Mouse (Mus musculus) heart, adult 18-20 months (tissue): Measurements from ENCODE around the gene Ccdc125. TPM values are rescaled to one million over a fixed set of nuclear protein-coding genes. Genes with fewer than 3 reads are reported as not detected.

Source experiments
- DNase-seq, 2 experiments: peaks; one replicate each; pipeline ENCODE4 v3.0.0; 2021 to 2022; ENCODE audit warnings: mixed read lengths in 1 of 2
- long read RNA-seq, 2 experiments: library from polyadenylated mRNA; stranded (forward); transcript quantifications; one replicate each; pipeline ENCODE4 v2.0.0; 2021
- total RNA-seq, 2 experiments: library from RNA; stranded (reverse); gene quantifications; 2 replicates each; pipeline ENCODE4 v1.2.3; 2021

The Ccdc125 gene
- under 1 TPM; 0.17 to 0.46 TPM for total RNA-seq
- long read RNA-seq, experiment 1, partial matches to known transcripts = 0 of 1 reads
- long read RNA-seq, experiment 1, other reads (novel, unspliced or antisense) = 0 of 1 reads
- long read RNA-seq, experiment 2 = 0 reads

DNA sequence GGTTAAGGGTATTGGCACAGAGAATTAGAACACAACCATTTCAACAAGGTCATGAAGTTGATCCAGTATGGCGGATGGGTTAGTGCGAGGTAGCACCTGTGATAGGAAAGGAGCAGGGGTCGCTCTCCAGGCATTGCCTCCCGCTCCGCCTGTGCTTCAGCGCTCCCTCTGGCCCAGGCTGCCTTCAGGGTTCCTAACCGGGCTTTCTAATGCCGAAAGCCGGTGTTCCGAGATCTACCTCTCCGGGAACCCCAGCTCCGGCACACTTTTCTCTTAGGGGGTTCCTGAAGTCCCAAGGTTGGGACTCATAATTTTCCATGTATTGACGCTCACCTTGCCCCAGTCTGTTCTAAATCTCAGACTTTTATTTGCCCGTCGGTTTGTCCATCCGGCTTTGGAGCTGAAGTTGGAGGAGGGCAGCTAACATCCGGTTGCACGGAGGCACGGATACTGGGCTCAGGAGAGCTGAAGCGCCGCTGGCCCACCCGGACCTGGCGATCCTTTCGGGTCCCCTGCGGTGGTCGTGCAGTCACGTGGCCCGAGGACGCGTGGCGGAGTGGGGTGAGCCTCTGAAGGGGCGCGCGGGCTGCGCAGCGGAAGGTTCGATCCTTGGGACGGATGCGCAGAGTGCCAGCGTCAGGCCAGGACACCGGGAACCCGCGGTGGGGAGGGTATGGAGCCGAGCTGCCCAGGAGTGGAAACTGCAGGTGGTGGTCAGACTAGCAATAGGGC, at the start of gene Ccdc125:
Ccdc125 (plus strand) TSS at position 427 of the 732 bp plus-strand sequence.
- peak; percentile 17 to 36 for DNase-seq

DNA sequence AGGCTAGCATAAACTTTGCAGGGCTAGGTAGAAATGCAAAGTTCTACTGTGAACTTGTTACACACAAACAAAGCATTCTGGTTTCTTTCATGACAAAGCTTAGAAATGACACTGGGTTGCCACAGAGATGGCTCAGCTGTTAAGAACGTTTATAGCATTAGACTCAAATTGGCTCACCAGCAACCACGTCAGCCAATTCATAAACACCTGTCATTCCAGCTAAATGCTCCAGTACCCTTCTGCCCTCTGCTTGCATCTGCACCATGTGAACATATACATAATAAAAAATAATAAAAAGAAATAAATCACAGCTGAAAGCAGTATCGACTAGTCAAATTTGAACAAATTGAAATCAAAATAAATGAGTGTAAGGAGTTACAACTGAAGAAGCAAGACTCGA, 47.3 kb upstream of the Ccdc125 start:
- DNase-seq = no peak

DNA sequence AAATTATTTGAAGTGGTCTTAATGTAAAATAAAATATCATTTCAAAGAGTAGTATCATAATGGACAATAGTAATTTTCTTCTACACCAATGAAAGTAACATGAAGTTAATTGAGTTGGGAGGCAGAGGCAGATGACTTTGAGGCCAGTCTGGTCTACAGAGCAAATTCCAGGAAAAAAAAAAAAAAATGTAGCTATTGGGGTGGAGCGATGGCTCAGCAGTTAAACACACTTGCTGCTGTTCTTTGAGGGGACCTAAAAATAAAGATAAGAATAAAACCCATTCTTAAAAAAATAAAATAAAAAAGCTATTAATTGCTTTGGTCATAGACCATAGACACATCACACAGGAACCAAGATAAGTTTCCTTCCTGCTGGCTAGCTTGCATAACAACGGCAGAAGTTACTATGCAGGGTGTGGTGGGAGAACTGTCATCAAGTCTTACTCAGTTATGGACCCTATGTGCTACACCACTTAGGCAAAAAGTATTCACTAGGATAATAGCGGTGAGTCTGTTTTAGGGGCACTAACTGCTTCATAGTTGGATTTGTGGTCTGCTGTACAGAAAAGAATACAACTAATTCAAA, 35.3 kb upstream of the Ccdc125 start:
- no peak for DNase-seq

DNA sequence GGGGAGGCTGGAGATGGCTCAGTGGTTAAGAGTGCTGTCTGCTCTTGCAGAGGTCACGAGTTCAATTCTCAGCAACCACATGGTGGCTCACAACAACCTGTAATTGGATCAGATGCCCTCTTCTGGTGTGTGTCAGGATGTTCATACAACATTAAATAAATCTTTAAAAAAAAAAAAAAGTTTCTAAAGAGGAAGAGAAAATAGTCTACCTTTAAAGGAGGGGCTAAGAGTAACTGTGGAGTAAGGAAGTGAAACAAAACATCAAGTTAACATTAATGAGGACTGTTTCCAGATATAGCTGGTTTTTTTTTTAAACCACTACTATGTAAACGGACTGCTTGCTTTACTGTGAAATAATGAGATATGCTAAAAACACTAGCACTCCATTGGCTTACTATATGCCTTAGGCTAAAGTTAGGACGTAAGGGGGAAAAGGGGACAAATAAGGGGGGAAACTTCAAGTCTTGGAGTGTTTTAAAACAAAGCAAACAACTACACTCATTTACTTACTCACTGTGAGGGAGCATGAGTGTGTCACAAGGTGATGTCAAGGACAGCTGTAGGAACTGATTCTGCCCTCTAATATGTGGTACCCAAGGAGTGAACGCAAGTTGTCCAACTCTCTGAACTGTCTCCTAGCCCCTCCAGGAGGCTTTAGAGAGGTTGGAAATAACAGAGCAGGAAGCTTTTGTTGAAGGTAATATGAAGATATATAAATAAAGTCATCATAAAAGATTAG, 26.9 kb upstream of the Ccdc125 start:
- no peak for DNase-seq

DNA sequence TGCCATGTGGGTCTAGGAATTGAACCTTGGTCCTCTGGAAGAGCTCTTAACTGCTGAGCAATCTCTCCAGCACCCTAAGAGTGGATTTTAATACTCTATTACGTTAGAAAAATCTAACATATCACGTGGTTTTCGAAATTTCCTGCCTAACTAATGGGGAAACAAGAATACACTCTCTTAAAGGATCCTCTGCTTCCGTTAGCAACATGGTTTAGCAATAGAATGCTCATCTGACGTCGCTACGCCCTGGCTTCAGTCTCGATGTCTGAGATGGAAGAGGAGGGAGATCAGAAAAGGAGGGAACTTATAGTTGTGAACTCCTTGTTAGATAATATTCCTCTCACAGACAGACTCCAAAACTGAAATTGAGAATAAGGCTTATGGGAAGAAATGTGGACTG, 21.3 kb upstream of the Ccdc125 start:
- no peak for DNase-seq

DNA sequence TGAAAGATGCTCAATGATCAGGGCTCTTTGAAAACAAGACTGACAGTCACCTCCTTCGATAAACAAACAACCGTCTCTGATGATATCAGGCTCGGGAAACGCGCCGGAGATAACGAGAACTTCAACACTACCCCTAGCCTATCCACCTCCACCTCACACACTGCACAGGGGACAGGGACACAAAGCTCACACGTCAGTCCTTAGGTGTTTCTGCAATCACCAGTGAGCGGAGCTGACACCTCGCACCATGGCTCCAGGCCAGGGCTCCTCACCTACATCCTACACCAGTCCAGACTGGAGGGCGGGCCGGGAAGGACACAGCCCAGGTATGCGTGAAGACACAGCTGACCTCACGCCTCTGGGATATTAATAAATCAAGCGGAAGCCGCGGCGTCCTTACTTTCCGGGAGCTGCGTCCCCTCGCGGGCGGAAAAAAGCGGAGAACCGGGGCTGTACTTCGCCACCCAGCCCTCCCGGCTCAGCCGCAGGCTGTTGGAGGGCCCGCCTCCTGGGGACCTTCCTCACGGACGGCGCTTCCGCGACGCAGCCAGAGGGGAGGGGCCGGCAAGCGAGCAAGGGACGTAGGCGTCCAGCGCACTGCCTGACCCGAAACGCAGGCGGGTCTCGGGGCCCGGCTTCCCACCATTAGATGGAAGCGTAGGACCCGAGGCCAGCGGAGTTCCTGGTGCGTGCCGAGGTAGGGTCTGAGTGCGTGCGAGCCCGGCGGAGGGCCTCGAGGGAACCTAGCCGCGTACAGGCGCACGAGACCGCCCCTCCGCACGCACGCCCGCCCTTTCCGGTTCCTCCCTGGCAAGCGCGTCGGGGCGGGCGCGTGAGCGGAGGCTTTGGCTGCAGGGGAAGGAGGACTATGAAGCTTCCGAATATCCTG, 18.7 kb upstream of the Ccdc125 start, which contains the start of the genes Ak6 and Rad17:
Ak6 (plus strand) TSS at position 430 of the 889 bp plus-strand sequence.
Rad17 (minus strand) TSS at position 502 of the 889 bp plus-strand sequence.
- peak; percentile 95 to 98 for DNase-seq

DNA sequence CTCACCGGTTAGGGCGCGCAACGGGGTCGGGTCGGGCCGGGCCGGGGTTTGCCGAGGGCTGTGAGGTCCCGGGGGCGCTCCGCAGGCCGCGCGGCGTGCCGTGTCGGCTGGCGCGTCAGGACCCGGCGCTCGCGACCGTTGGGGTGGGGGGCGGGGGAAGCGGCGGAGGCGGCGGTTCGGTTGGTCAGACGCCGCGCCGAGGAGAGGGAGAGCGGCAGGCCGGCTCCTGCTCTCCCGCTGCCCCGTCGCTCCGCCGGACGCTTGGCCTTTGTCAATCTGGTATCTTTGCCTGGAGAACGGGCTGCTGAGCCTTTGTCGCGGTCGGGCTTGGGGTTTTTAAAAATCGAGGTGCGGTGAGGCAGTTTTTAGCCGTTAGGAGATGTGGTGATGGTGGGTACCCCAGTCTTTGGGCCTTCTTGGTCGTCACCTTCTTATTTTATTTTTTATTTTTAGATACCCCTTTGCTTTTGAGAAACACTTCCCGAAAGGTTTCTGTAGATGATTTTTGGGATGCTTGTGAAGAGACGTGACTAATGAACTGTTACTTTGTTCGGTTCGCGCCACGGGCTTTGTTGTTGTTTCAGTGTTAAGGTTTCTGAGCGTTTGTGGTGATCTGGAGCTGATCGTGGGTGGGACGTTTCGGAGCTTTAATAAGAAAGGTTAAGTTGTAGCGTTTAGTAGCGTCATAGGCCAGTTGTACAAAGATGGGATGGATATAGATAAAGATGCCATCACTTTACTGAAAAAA, 17.9 kb upstream of the Ccdc125 start, which contains the start of gene Taf9:
Taf9 (plus strand) TSS at position 141 of the 748 bp plus-strand sequence.
- DNase-seq = no peak

DNA sequence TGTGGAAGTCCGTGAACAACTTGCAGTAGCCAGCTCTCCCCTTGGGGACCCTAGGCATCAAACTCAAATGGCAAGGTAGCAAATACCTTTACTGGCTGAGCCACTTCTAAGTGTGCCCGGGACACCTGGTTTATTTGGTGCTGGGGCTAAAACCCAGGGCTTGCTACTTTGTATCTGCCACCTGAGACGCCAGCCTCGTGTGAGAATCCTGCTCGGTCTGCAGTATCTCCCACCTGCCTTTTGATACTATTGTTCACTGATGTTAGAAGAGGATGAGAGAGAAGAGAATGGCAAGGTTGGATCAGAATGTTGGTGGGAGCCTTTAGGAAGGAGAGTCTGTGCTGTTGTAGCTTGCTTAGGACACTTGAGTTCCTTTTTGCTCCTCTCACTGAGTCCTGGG, 11.4 kb upstream of the Ccdc125 start:
- no peak for DNase-seq

DNA sequence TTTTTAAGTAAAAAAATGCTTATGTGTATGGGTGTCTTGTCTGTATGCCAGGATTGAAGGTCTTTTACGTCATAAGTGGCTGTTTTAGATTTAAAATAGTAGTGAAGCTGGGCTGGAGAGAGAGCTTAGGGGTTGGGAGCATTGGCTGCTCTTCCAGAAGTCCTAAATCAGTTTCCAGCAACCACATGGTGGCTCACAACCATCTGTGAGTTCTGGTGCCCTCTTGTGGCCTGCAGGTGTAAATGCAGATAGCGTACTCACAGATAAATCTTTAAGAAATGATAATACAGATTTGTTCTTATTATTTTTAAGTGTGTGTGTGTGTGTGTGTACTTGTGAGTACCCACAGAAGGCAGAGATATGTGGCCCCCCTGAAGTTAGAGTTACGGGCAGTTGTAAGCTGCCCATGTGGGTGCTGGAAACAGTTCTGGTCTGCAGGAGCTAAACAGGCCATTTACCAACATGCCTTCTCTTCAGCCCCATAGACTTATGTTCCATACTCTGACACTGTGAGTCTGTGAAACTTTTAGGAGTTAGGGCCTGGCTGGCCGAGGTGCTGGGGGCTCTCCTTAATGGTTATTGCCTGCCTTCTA, 9.6 kb upstream of the Ccdc125 start:
- DNase-seq = peak; percentile 46 to 67

DNA sequence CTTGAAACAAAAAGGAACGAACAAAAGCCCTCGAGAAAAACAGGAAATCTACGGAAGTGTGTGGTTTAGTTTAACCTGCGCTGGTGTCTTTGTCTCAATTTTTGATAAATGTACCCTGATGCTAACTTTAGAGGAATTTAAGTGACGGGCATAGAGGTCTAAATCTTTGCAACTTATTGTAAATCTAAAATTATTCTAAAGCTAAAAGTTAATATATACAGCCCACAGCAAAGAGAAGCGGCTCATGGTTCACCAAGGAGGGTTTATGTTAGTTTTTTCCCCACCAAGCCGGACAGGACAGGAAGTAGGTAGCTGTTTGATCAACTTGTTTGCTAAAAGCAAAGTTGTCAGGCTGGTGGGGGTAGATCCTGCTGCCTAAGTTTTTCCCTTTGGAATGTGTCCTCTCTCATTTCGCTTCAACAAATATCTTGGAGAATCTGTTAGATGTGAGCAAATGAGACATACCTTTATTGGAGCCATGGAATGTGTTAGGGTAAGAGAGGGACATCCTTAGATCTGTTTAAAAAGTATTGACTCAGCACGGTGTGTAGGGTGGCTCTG, 744 bp downstream of the Ccdc125 start:
- no peak for DNase-seq

DNA sequence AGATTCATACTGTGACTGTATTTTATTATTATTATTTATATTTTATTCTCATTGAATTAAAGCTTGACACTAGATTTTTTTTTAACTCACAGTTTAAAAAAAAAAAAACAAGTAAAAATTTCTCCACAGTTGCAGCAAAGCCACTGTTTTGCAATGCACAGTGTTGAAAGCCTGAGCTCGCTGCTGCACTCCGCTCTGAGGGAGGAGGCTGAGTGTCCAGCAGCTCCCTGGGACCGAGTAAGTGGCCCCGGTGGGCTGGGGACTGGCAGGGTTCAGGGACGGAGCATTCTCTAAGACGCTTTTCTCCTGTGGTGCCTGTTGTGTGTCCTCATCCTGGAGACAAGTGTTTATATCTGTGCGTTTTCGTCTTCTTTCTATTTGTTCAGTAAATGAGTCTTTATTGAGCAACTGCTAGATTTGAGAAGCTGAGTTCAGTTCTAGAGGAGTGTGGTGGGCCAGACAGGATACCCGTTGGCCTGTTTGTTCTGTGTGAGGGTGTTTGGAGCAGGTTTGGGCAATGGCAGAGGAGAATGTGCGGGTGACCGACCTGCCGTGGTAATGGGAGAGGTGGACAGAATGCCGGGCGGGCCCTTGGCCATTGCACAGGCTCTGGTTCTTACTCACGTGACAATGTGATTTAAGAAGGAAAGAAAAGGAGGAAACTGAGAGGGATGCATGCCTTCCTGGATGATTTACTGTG, 6.6 kb downstream of the Ccdc125 start:
- no peak for DNase-seq

DNA sequence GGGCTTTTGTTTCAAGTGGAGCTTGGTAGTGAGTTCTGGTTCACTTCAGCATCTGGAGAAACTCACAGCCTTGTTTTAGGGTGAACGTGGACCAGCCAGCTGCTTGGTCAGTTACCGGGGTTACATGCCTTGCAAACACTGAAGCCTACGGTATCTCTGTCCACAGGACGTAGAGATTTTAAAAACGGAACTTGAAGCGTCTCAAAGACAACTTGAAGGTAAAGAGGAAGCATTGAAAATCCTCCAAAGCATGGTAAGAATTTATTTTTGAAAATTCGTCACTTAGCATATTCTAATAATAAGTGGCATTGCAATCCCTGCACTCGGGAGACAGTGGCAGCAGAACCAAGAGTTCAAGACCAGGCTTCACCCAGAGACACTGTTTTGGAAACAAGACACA, 12.1 kb downstream of the Ccdc125 start:
- DNase-seq = no peak

DNA sequence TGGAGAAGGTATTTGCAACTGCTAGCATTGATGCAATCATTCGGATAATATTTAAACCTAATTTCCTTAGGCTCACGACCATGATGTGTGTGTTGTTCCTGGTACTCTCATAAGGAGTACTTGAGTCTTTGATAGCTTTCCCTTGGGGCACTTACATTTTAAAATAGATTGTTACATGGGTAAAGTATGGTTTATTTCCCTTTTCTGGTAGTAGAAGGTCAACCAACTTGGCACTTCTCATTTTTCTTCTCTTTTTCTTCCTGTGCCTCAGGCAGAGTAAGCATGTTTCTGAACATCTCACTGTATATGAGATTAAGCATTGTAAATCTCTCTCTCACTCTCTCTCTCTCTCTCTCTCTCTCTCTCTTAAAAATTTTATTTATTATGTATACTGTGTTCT, 13.3 kb downstream of the Ccdc125 start:
- no peak for DNase-seq

DNA sequence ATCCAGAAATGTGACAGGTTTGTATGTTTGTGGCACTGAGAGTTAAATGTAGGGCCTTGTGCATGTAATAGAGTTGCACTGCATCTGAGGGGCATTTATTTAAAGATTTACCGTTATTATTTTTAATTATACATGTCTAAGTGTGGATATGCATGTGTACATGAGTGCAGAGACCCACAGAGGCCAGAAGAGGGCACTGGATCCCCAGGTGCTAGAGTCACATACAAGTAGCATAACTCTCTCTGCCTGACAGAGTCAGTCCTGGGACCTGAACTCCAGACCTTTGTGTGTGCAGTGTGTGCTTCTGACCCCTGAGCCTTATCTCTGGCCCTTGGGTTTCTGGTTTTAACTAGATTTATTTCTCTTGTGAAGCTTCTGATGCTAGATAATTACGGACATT, 14.8 kb downstream of the Ccdc125 start:
- DNase-seq = no peak

DNA sequence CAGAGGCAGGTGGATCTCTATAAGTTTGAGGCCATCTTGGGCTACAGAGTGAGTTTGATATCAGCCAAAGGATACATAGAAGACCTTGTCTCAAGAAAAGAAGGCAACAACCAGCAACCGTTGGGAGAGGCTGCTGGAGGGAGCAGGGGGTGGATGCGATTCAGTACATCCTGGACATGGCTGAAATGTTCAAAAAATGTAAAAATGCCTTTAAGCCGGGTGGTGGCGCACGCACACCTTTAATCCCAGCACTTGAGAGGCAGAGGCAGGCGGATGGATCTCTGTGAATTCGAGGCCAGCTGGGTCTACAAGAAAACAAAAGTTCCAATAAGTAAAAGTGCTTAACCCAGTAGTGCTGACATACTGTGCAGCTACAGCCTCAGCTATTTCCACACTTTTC, 18.0 kb downstream of the Ccdc125 start:
- no peak for DNase-seq

DNA sequence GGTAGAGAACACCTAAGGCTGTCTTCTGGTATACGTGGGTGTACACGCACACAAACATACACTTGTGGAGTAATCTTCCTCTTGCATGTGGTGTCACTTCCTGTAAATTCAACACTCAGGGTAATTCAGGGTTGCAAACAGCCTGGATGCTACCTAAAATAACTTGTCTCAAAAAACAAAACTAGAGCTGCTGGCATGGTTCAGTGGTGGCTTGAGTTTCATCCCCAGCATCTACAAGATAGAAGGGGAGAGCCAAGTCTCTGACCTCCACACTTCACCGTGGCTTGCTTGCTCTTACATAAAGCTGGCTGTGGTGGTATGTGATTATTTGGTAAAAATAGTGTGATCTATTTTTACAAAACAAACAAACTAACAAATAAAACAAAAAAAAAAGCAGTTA, 28.0 kb downstream of the Ccdc125 start:
- no peak for DNase-seq

DNA sequence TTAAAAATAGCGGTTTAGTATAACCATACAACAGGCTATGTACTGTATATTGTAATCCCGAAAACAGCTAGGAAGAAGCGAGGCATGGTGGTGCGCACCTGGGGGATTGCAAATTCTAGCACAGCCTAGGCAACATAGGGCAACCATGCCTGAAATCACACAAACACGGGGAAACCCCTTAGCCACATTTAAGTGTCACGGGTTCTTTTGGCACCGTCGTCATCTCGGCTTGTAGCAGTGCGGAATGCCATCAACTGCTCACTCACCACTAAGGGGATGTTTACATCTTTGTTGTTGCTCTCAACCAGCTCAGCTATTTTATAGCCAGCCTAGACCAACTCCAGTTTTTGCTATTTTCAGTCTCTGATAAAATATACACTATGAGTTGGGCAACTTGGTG, 29.3 kb downstream of the Ccdc125 start:
- DNase-seq = no peak

DNA sequence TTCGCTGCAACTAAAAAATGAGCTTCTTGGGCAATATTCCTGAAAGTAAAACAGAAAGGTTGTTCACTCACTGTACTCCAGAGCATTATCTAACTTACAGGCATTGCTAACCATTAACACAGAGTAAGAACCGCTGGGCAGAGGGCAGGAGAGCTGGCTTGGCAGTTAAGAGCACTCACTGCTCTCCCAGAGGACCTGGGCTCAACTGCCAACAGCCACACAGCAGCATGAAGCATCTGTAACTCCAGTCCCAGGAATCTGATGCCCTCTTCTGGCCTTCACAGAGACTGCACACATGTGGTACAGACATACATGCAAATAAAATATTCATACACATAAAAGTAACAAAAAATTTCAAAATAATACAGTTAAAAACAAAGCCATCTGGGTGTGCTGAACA, 34.0 kb downstream of the Ccdc125 start:
- no peak for DNase-seq

DNA sequence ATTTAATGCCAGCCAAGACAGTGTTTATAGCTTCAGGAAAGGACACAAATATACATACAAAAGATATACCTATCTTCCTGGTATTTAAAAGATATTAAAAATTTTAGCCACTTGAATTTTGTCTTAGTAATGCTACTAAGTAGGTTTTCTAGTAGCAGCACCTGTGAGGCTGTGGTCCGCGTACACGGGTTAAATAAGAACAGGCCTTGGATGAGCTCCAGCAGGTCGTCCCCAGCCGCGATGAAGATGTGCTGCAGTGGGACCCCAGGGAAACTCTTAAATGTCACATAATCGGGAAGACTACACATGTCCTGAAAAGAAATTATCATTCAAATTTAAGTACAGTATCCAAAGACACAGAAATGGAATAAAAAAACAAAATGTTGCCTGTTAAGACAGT, 36.7 kb downstream of the Ccdc125 start:
- DNase-seq = no peak

DNA sequence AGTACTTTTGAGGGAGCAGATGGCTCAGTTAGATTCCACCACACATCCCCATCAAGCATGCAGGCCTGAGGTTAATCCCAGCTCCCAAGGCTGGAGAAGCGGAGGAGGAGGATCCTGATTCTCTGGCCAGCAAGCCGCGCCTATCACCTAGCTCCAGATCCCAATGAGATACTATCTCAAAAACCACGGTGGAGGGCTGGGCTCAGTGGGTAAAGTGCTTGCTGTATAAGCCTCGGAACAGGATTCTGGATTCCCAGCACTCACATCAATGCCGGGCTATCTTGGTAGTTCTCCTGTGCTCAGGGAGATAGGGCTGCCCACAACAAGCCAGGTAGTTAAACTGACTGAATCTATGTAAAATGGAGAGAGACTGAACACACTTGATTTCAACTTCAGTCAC, 46.0 kb downstream of the Ccdc125 start:
- DNase-seq = no peak
